Mouse (Mus musculus): ENCODE measurements around the gene Cdh12.

- TF ChIP-seq CTCF (IDR thresholded peaks at IDR 0.05) (no peak), EP300 (IDR thresholded peaks at IDR 0.05; ENCODE audit: insufficient read depth, low read depth, low read length) (no peak), POLR2A (IDR thresholded peaks at IDR 0.05; ENCODE audit: insufficient read depth, low read depth, low read length) (no peak)
Observed at GRCm38 (mm10) chr15:20639155-20639554, 190.1 kb downstream of the Cdh12 start.
